28 mouse cellular contexts compared by ENCODE assay signal in genomic region chr7:94890711-94891430, GRCm38 (mm10).
A peak's percentile ranks its signal among the peaks of the same experiment; 100 is the strongest.
DNase-seq lines count a peak whose midpoint lies in the region; ATAC-seq lines count a peak whose summit lies in the region.
"Had no signal": no experiment of that assay in that cellular context is flagged by ENCODE, and none has a peak within 500 bp of the region (broad histone marks: within the 10 kb centered on the region; RNA-seq: fewer than 3 reads in every experiment).

No protein-coding gene starts in this region.

- no peaks in the 10 kb centered on the region for H3K9me3 ChIP-seq in forebrain, embryonic 14.5 days (replicated peaks; ENCODE audit: control insufficient read depth, low read length)
- H3K9me3 ChIP-seq in forebrain, embryonic 10.5 days, result no peaks in the 10 kb centered on the region
- no peaks in the 10 kb centered on the region for H3K9me3 ChIP-seq in midbrain, embryonic 13.5 days
- H3K9me3 ChIP-seq: hindbrain, embryonic 13.5 days; intestine, embryonic 15.5 days; liver, embryonic 13.5 days; neural tube, embryonic 12.5 days had no signal

- no peak overlapping the region for H3K27ac ChIP-seq in forebrain, embryonic 14.5 days (ENCODE audit: low read depth, low read length)
- no peak overlapping the region for H3K27ac ChIP-seq in forebrain, embryonic 10.5 days
- H3K27ac ChIP-seq in midbrain, embryonic 13.5 days, result no peak overlapping the region
- H3K27ac ChIP-seq: hindbrain, embryonic 13.5 days; intestine, embryonic 15.5 days; kidney, postnatal 0 days; liver, embryonic 13.5 days; macrophage; neural tube, embryonic 12.5 days had no signal

- no peaks in the 10 kb centered on the region for H3K36me3 ChIP-seq in forebrain, embryonic 14.5 days (ENCODE audit: control insufficient read depth, insufficient read depth, low read length)
- no peaks in the 10 kb centered on the region for H3K36me3 ChIP-seq in forebrain, embryonic 10.5 days (replicated peaks)
- H3K36me3 ChIP-seq in midbrain, embryonic 13.5 days, result no peaks in the 10 kb centered on the region
- H3K36me3 ChIP-seq: hindbrain, embryonic 13.5 days; intestine, embryonic 15.5 days; liver, embryonic 13.5 days; neural tube, embryonic 12.5 days had no signal

- H3K9ac ChIP-seq in forebrain, embryonic 14.5 days (ENCODE audit: low read length), result no peak overlapping the region
- H3K9ac ChIP-seq in midbrain, embryonic 13.5 days (replicated peaks), result no peak overlapping the region
- H3K9ac ChIP-seq: hindbrain, embryonic 13.5 days; intestine, embryonic 15.5 days; liver, embryonic 13.5 days; neural tube, embryonic 12.5 days had no signal

- peak; percentile 38 for DNase-seq in forebrain, embryonic 14.5 days (ENCODE audit: low spot score)
- DNase-seq in forebrain, embryonic 10.5 days (ENCODE audit: extremely low spot score, low spot score), result no peak
- DNase-seq in retina, postnatal 1 day, result peak; percentile 2
- no peak for DNase-seq in retina, embryonic 14.5 days (ENCODE audit: low spot score)
- DNase-seq in liver, result no peak
- no peak for DNase-seq in thymus, postnatal 36 days
- DNase-seq: adrenal gland, postnatal 25 days; B cell, adult 2 months; cerebellum, adult 2 months; cerebellum, postnatal 14 days; gastrocnemius, postnatal 14 days; heart, postnatal 36 days; kidney, adult 2 months; layer of hippocampus, postnatal 36 days; left cerebral cortex, postnatal 4 days; liver, embryonic 13.5 days; lung, adult 18-20 months; thymus, adult 2 months; thymus, postnatal 4 days had no signal

- ATAC-seq in forebrain, embryonic 14.5 days, result peak; percentile 46; the same call in 1 of the 2 replicates
- ATAC-seq in midbrain, embryonic 13.5 days, result peak; percentile 80
- ATAC-seq: intestine, embryonic 15.5 days; lung, postnatal 0 days had no signal

- 28% methylated on average over 2 of the region's 2 CpGs for WGBS in forebrain, embryonic 14.5 days
- 53% methylated on average over 2 of the region's 2 CpGs for WGBS in forebrain, embryonic 10.5 days
- 29% methylated on average over 2 of the region's 2 CpGs for WGBS in midbrain, embryonic 13.5 days

- no peaks in the 10 kb centered on the region for H3K27me3 ChIP-seq in forebrain, embryonic 14.5 days (replicated peaks; ENCODE audit: control insufficient read depth, insufficient read depth, low read length)
- H3K27me3 ChIP-seq in forebrain, embryonic 10.5 days (ENCODE audit: poor library complexity, severe bottlenecking), result peaks cover 7% of the 10 kb centered on the region; the same call in 1 of the 2 replicates
- peaks cover 3% of the 10 kb centered on the region; the same call in 1 of the 2 replicates for H3K27me3 ChIP-seq in midbrain, embryonic 13.5 days
- H3K27me3 ChIP-seq: hindbrain, embryonic 13.5 days; intestine, embryonic 15.5 days; liver, embryonic 13.5 days; neural tube, embryonic 12.5 days had no signal

- no peak overlapping the region for H3K4me3 ChIP-seq in forebrain, embryonic 14.5 days (ENCODE audit: low read depth, low read length)
- H3K4me3 ChIP-seq in forebrain, embryonic 10.5 days, result no peak overlapping the region
- no peak overlapping the region for H3K4me3 ChIP-seq in midbrain, embryonic 13.5 days (replicated peaks)
- H3K4me3 ChIP-seq: erythroblast, embryonic 14.5 days; hindbrain, embryonic 13.5 days; intestine, embryonic 15.5 days; liver, embryonic 13.5 days; neural tube, embryonic 12.5 days had no signal

- no peak overlapping the region for H3K4me2 ChIP-seq in forebrain, embryonic 14.5 days (ENCODE audit: low read length)
- H3K4me2 ChIP-seq in midbrain, embryonic 13.5 days (replicated peaks), result no peak overlapping the region
- H3K4me2 ChIP-seq: heart, embryonic 11.5 days; hindbrain, embryonic 13.5 days; intestine, embryonic 15.5 days; liver, embryonic 13.5 days; neural tube, embryonic 12.5 days had no signal

- no peaks in the 10 kb centered on the region for H3K4me1 ChIP-seq in forebrain, embryonic 14.5 days (ENCODE audit: control insufficient read depth, insufficient read depth, low read length)
- peaks cover 23% of the 10 kb centered on the region for H3K4me1 ChIP-seq in forebrain, embryonic 10.5 days
- H3K4me1 ChIP-seq in midbrain, embryonic 13.5 days (replicated peaks), result peaks cover 2% of the 10 kb centered on the region; the same call in 1 of the 2 replicates
- H3K4me1 ChIP-seq: hindbrain, embryonic 13.5 days; intestine, embryonic 15.5 days; liver, embryonic 13.5 days; neural tube, embryonic 12.5 days had no signal

Comparison
In these comparisons a context has a peak if more than half of its experiments do, and no peak if none do; other contexts are left out.
1. DNase-seq: peak in forebrain, embryonic 14.5 days (single experiment) and retina, postnatal 1 day (single experiment); none in forebrain, embryonic 10.5 days (single experiment), retina, embryonic 14.5 days (single experiment), liver (single experiment) and thymus, postnatal 36 days (0 of 2).